8 mouse cellular contexts compared by ENCODE assay signal in genomic region chr6:67159224-67159623, GRCm38 (mm10).
A peak's percentile ranks its signal among the peaks of the same experiment; 100 is the strongest.
DNase-seq lines count a peak whose midpoint lies in the region; ATAC-seq lines count a peak whose summit lies in the region.
"Had no signal": no experiment of that assay in that cellular context is flagged by ENCODE, and none has a peak within 500 bp of the region (broad histone marks: within the 10 kb centered on the region; RNA-seq: fewer than 3 reads in every experiment).

No protein-coding gene starts in this region.

- H3K9ac ChIP-seq in kidney, embryonic 15.5 days = no peak overlapping the region
- H3K9ac ChIP-seq in hindbrain, embryonic 14.5 days = no peak overlapping the region
- peak overlapping the region; percentile 47 for H3K9ac ChIP-seq in liver, embryonic 12.5 days
- H3K9ac ChIP-seq in midbrain, embryonic 16.5 days (ENCODE audit: low read depth, low read length) = no peak overlapping the region
- H3K9ac ChIP-seq: intestine, embryonic 15.5 days had no signal

- no peaks in the 10 kb centered on the region for H3K9me3 ChIP-seq in kidney, embryonic 15.5 days (replicated peaks)
- no peaks in the 10 kb centered on the region for H3K9me3 ChIP-seq in hindbrain, embryonic 14.5 days (ENCODE audit: control insufficient read depth, low read length)
- no peaks in the 10 kb centered on the region for H3K9me3 ChIP-seq in liver, embryonic 12.5 days (replicated peaks)
- H3K9me3 ChIP-seq in midbrain, embryonic 16.5 days (replicated peaks; ENCODE audit: control insufficient read depth, low read length, poor library complexity, severe bottlenecking) = no peaks in the 10 kb centered on the region
- H3K9me3 ChIP-seq: intestine, embryonic 15.5 days had no signal

- H3K27me3 ChIP-seq in kidney, embryonic 15.5 days = no peaks in the 10 kb centered on the region
- no peaks in the 10 kb centered on the region for H3K27me3 ChIP-seq in hindbrain, embryonic 14.5 days (ENCODE audit: control insufficient read depth, insufficient read depth, low read length)
- H3K27me3 ChIP-seq in liver, embryonic 12.5 days (replicated peaks) = no peaks in the 10 kb centered on the region
- H3K27me3 ChIP-seq in midbrain, embryonic 16.5 days (ENCODE audit: control insufficient read depth, insufficient read depth, low read depth, low read length) = no peaks in the 10 kb centered on the region
- H3K27me3 ChIP-seq: intestine, embryonic 15.5 days had no signal

- 0 out of 2 replicates have a peak overlapping the region, but pooled peaks have one; percentile 25 for H3K4me2 ChIP-seq in kidney, embryonic 15.5 days
- peak overlapping the region; percentile 39 for H3K4me2 ChIP-seq in hindbrain, embryonic 14.5 days (replicated peaks)
- peak overlapping the region; percentile 62 for H3K4me2 ChIP-seq in liver, embryonic 12.5 days
- H3K4me2 ChIP-seq in midbrain, embryonic 16.5 days (ENCODE audit: low read length) = no peak overlapping the region

- H3K27ac ChIP-seq in kidney, embryonic 15.5 days = no peak overlapping the region
- no peak overlapping the region for H3K27ac ChIP-seq in hindbrain, embryonic 14.5 days
- peak overlapping the region; percentile 99 for H3K27ac ChIP-seq in liver, embryonic 12.5 days
- no peak overlapping the region for H3K27ac ChIP-seq in midbrain, embryonic 16.5 days (ENCODE audit: low read length)
- H3K27ac ChIP-seq: intestine, embryonic 15.5 days had no signal

- ATAC-seq in kidney, embryonic 15.5 days (replicated peaks; ENCODE audit: low FRiP score) = no peak
- no peak for ATAC-seq in hindbrain, embryonic 14.5 days (ENCODE audit: low FRiP score)
- no peak for ATAC-seq in liver, embryonic 12.5 days
- ATAC-seq in midbrain, embryonic 16.5 days = peak; percentile 37; the same call in 1 of the 2 replicates

- no peak for DNase-seq in kidney, adult 8-10 months
- DNase-seq in hindbrain, embryonic 14.5 days (ENCODE audit: low spot score) = no peak
- no peak for DNase-seq in kidney, postnatal 4 days
- DNase-seq in MN1 (ENCODE audit: low spot score) = no peak

- H3K36me3 ChIP-seq in kidney, embryonic 15.5 days = no peaks in the 10 kb centered on the region
- H3K36me3 ChIP-seq in hindbrain, embryonic 14.5 days (replicated peaks; ENCODE audit: control insufficient read depth, insufficient read depth) = no peaks in the 10 kb centered on the region
- H3K36me3 ChIP-seq in liver, embryonic 12.5 days = no peaks in the 10 kb centered on the region
- no peaks in the 10 kb centered on the region for H3K36me3 ChIP-seq in midbrain, embryonic 16.5 days (ENCODE audit: control insufficient read depth, insufficient read depth, low read length)
- H3K36me3 ChIP-seq: intestine, embryonic 15.5 days had no signal

- H3K4me1 ChIP-seq in kidney, embryonic 15.5 days = peaks cover 3% of the 10 kb centered on the region; the same call in 1 of the 2 replicates
- no peaks in the 10 kb centered on the region for H3K4me1 ChIP-seq in hindbrain, embryonic 14.5 days (replicated peaks; ENCODE audit: control insufficient read depth, insufficient read depth, low read length)
- H3K4me1 ChIP-seq in liver, embryonic 12.5 days = peaks cover 59% of the 10 kb centered on the region
- H3K4me1 ChIP-seq in midbrain, embryonic 16.5 days (ENCODE audit: control insufficient read depth, insufficient read depth, low read length) = peaks cover 5% of the 10 kb centered on the region
- H3K4me1 ChIP-seq: intestine, embryonic 15.5 days had no signal

- 23% methylated on average over 2 of the region's 2 CpGs for WGBS in kidney, embryonic 15.5 days
- WGBS in hindbrain, embryonic 14.5 days = 27% methylated on average over 2 of the region's 2 CpGs
- WGBS in liver, embryonic 12.5 days (ENCODE audit: insufficient replicate concordance) = 15% methylated on average over 2 of the region's 2 CpGs
- 10% methylated on average over 2 of the region's 2 CpGs for WGBS in midbrain, embryonic 16.5 days

- H3K4me3 ChIP-seq in kidney, embryonic 15.5 days (replicated peaks) = no peak overlapping the region
- no peak overlapping the region for H3K4me3 ChIP-seq in hindbrain, embryonic 14.5 days (replicated peaks; ENCODE audit: low read length)
- no peak overlapping the region for H3K4me3 ChIP-seq in liver, embryonic 12.5 days
- H3K4me3 ChIP-seq in midbrain, embryonic 16.5 days (ENCODE audit: low read depth, low read length) = no peak overlapping the region
- H3K4me3 ChIP-seq: intestine, embryonic 15.5 days had no signal
